Mouse (Mus musculus) embryonic facial prominence, embryonic 11.5 days (tissue): Measurements from ENCODE around the gene Tjp2. TPM values are rescaled to one million over a fixed set of nuclear protein-coding genes. Genes with fewer than 3 reads are reported as not detected.
"Not testable (repeated sequence)": the region's sequence is repeated elsewhere in the genome, so short reads cannot be mapped to it uniquely, and the experiment has no call there.

Source experiments
- ATAC-seq: fragments of 200-750 bp; cut with Nextera tagmentation; replicated peaks from 2 replicates; pipeline ENCODE4 v1.8.0; 2017; ENCODE audit warnings: low read depth; ENCODE audit not compliant: insufficient number of reproducible peaks, low FRiP score, low TSS enrichment
- DNase-seq: peaks from one replicate; pipeline ENCODE4 v3.0.0-alpha.2; 2015; ENCODE audit warnings: low spot score
- H3K27ac ChIP-seq: fragments of 300-500 bp; sonication (generic); replicated peaks from 2 replicates; pipeline ENCODE4 v1.5.1; 2014; ENCODE audit warnings: mild to moderate bottlenecking, low read depth, low read length, control low read depth
- H3K27me3 ChIP-seq: fragments of 300-500 bp; sonication (generic); 2 replicates; pipeline ENCODE4 v1.6.1; 2014; ENCODE audit warnings: mild to moderate bottlenecking, low read length, moderate library complexity, mixed read lengths; ENCODE audit not compliant: control insufficient read depth, insufficient read depth
- H3K36me3 ChIP-seq: fragments of 300-500 bp; sonication (generic); replicated peaks from 2 replicates; pipeline ENCODE4 v1.6.1; 2014; ENCODE audit warnings: low read depth, mild to moderate bottlenecking, low read length, moderate library complexity, mixed read lengths; ENCODE audit not compliant: control insufficient read depth, insufficient read depth
- H3K4me1 ChIP-seq: fragments of 300-500 bp; sonication (generic); 2 replicates; pipeline ENCODE4 v1.6.1; 2014; ENCODE audit warnings: low read length, mixed read lengths; ENCODE audit not compliant: control insufficient read depth, insufficient read depth
- H3K4me2 ChIP-seq: fragments of 300-500 bp; sonication (generic); 2 replicates; pipeline ENCODE4 v1.6.1; 2014; ENCODE audit warnings: low read depth, mild to moderate bottlenecking, control low read depth, low read length, moderate library complexity
- H3K4me3 ChIP-seq: fragments of 300-500 bp; sonication (generic); 2 replicates; pipeline ENCODE4 v1.5.1; 2014; ENCODE audit warnings: low read depth, low read length, control low read depth
- H3K9ac ChIP-seq: fragments of 300-500 bp; sonication (generic); replicated peaks from 2 replicates; pipeline ENCODE4 v1.6.1; 2014; ENCODE audit warnings: mild to moderate bottlenecking, control low read depth, low read length
- H3K9me3 ChIP-seq: fragments of 300-500 bp; sonication (generic); replicated peaks from 2 replicates; pipeline ENCODE4 v1.6.1; 2016; ENCODE audit warnings: mild to moderate bottlenecking, low read length, inconsistent platforms, mixed read lengths; ENCODE audit not compliant: control insufficient read depth
- WGBS: fragments of 180-500 bp; shearing (Covaris S2); extraction: QIAGEN DNeasy Blood & Tissue Kit; methylation state at CpG from one replicate; pipeline ENCODE4 v1.1.7; 2014; 5-methylcytosine and 5-hydroxymethylcytosine counted together
- polyA plus RNA-seq: library from polyadenylated mRNA; unstranded; fragments of >200 nt; fragmentation: Nextera tagmentation; extraction: Ambion mirVana; gene quantifications from 2 replicates; pipeline ENCODE4 v1.2.1, GENCODE M21; 2014

Gene Tjp2
- polyA plus RNA-seq, 1 experiment from 2014 or later = 22.4 TPM

DNA sequence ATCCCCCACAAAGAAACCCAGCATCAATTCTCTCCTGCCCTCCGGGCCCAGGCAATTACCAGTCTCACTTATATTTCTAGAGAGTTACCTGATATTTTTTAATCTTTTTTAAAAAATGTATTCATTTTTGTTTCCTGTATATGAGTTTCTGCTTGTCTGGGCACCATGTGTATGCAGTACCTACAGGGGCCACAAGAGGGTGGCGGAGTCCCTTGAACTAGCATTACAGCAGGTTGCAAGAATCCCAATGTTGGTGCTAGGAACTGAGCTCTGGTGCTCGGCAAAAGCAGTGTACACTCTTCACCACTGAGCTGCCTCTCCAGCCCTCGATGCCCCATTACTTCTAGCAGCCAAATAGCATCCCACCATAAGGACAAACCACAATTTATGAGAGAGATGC, 30.6 kb downstream of the Tjp2 start:
- ATAC-seq = no peak
- 93% methylated on average over 4 of the region's 4 CpGs for WGBS

GRCm38 (mm10) chr19:24192946-24193345, 31.9 kb downstream of the Tjp2 start:
- H3K4me2 ChIP-seq = no peak overlapping the region
- DNase-seq (no peak), ATAC-seq (no peak)
- no peaks in the 10 kb centered on the region for H3K36me3 ChIP-seq
- peaks cover 2% of the 10 kb centered on the region; the same call in 1 of the 2 replicates for H3K9me3 ChIP-seq
- H3K9ac ChIP-seq = no peak overlapping the region
- H3K27me3 ChIP-seq = no peaks in the 10 kb centered on the region
- no peak overlapping the region for H3K27ac ChIP-seq
- WGBS = 94% methylated on average over 5 of the region's 5 CpGs
- H3K4me3 ChIP-seq = no peak overlapping the region
- H3K4me1 ChIP-seq = no peaks in the 10 kb centered on the region

More for the DNA sequence above, 30.6 kb downstream of the Tjp2 start:
- no peaks in the 10 kb centered on the region; the same call in 1 of the 2 replicates for H3K4me1 ChIP-seq
- peaks cover 2% of the 10 kb centered on the region; the same call in 1 of the 2 replicates for H3K9me3 ChIP-seq
- no peaks in the 10 kb centered on the region for H3K27me3 ChIP-seq
- DNase-seq = no peak
- no peaks in the 10 kb centered on the region for H3K36me3 ChIP-seq
- H3K4me2 ChIP-seq = no peak overlapping the region
- H3K4me3 ChIP-seq = no peak overlapping the region
- H3K27ac ChIP-seq = no peak overlapping the region
- no peak overlapping the region for H3K9ac ChIP-seq

DNA sequence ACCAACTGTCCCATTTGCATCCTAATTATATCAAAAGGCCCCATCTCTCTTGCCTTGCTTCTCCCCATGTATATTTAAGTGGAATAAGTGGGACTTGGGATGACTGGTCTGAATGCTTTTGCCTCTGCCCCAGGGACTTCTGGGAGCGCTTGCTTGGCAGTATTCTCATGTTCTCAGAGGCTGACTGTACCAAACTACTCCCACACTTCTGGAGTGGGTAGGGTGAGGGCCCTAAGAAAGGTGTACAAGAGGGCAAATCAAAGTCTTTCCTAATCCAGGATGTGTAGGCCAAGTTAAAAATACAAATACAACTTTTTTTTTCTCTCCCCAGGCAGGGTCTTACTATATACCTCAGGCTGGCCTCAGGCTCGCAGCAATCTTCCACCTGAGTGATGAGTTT, 37.0 kb downstream of the Tjp2 start:
- DNase-seq (no peak), ATAC-seq (no peak)
- no peak overlapping the region for H3K9ac ChIP-seq
- no peak overlapping the region for H3K4me3 ChIP-seq
- no peaks in the 10 kb centered on the region for H3K9me3 ChIP-seq
- H3K4me1 ChIP-seq = no peaks in the 10 kb centered on the region
- no peaks in the 10 kb centered on the region for H3K36me3 ChIP-seq
- H3K27me3 ChIP-seq = no peaks in the 10 kb centered on the region
- WGBS = 87% methylated on average over 2 of the region's 2 CpGs
- H3K27ac ChIP-seq = no peak overlapping the region
- H3K4me2 ChIP-seq = no peak overlapping the region

GRCm38 (mm10) chr19:24187358-24187757, 37.5 kb downstream of the Tjp2 start:
- not testable (repeated sequence) for H3K4me3 ChIP-seq, H3K9me3 ChIP-seq, H3K4me2 ChIP-seq, ATAC-seq, H3K4me1 ChIP-seq, H3K36me3 ChIP-seq, H3K27me3 ChIP-seq, H3K9ac ChIP-seq, H3K27ac ChIP-seq, DNase-seq
- WGBS = 80% methylated on average over 1 of the region's 1 CpGs

DNA sequence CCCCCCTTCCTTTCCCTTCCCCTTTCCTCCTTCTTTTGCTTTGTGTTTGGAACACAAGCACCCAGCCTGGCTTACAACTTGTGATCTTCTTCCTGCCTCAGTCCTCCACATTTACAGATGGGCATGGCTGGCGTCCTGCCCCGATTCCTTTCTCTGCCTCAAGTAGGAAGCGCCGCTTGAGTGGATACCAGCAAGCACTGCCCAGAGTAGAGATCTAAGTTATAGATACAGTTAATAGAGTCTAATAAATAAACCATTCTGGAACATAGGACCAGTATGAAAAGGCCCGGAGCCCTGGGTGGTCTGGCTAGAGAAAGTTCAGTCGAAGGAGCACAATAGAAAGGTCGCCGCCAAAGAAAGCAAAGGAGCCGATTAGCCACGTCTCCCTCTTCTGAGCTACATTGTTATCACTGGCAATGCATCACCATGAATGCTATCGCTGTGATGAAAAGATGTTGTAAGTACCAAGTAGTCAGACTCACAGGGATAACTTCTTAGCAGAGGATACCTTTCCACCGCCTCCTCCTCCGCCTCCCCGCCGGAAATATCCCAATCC, 41.1 kb downstream of the Tjp2 start:
- 84% methylated on average over 15 of the region's 15 CpGs for WGBS
- DNase-seq (no peak), ATAC-seq (no peak)
- H3K36me3 ChIP-seq = no peaks in the 10 kb centered on the region
- H3K27me3 ChIP-seq = no peaks in the 10 kb centered on the region
- H3K9me3 ChIP-seq = no peaks in the 10 kb centered on the region
- no peak overlapping the region for H3K9ac ChIP-seq
- H3K4me1 ChIP-seq = no peaks in the 10 kb centered on the region
- H3K4me3 ChIP-seq = no peak overlapping the region
- no peak overlapping the region for H3K4me2 ChIP-seq
- H3K27ac ChIP-seq = no peak overlapping the region

DNA sequence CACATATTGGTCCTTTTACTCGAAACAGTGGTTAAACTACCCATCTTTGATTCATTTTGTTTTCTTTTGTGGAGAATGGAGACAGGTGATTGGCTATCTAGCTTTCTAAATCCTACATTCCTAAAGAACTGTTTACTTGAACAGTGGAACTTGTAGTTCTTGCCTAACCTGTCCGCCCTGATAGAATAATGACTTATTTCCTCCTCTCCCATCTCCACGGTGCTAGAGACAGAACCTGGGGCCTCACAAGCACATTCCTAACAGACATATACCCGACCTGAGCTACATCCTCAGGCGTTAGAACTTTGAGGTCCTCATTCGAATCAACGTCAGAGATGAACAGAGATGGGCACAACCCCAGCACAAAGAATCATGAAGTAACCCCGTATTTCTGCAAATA, 44.4 kb downstream of the Tjp2 start:
- Histone ChIP-seq H3K27me3 (no peaks in the 10 kb centered on the region), H3K4me2 (no peak overlapping the region), H3K36me3 (no peaks in the 10 kb centered on the region), H3K9me3 (no peaks in the 10 kb centered on the region), H3K27ac (no peak overlapping the region), H3K4me1 (no peaks in the 10 kb centered on the region), H3K4me3 (no peak overlapping the region), H3K9ac (no peak overlapping the region)
- whole genome bisulfite sequencing = 66% methylated on average over 8 of the region's 8 CpGs
- ATAC-seq (no peak), DNase-seq (no peak)

- ATAC-seq (no peak), DNase-seq (no peak)
- Histone ChIP-seq H3K36me3 (no peaks in the 10 kb centered on the region), H3K4me2 (no peak overlapping the region), H3K27ac (no peak overlapping the region), H3K4me3 (no peak overlapping the region), H3K4me1 (no peaks in the 10 kb centered on the region), H3K9me3 (no peaks in the 10 kb centered on the region), H3K9ac (no peak overlapping the region), H3K27me3 (no peaks in the 10 kb centered on the region)
- WGBS = 70% methylated on average over 2 of the region's 2 CpGs
These were observed 46.7 kb downstream of the Tjp2 start for GRCm38 (mm10) chr19:24178086-24178485.

- no peak overlapping the region for H3K9ac ChIP-seq
- H3K4me1 ChIP-seq = no peaks in the 10 kb centered on the region; the same call in 1 of the 2 replicates
- ATAC-seq = no peak
- WGBS = 82% methylated on average over 4 of the region's 4 CpGs
- no peak for DNase-seq
- H3K4me2 ChIP-seq = no peak overlapping the region
- H3K27me3 ChIP-seq = no peaks in the 10 kb centered on the region
- H3K36me3 ChIP-seq = no peaks in the 10 kb centered on the region
- H3K27ac ChIP-seq = no peak overlapping the region
- no peak overlapping the region for H3K4me3 ChIP-seq
- H3K9me3 ChIP-seq = no peaks in the 10 kb centered on the region
These were observed 48.1 kb downstream of the Tjp2 start for GRCm38 (mm10) chr19:24176692-24177091.
